Mouse (Mus musculus) embryonic facial prominence, embryonic 10.5 days (tissue): ENCODE data around the gene Gab3. TPM values are rescaled to one million over a fixed set of nuclear protein-coding genes. Genes with fewer than 3 reads are reported as not detected.

Experiments used
- DNase-seq: peaks from one replicate; pipeline ENCODE4 v3.0.0-alpha.2; 2017; ENCODE audit warnings: low spot score
- H3K27ac ChIP-seq: fragments of 300-500 bp; sonication (generic); replicated peaks from 2 replicates; pipeline ENCODE4 v1.5.1; 2016; ENCODE audit warnings: mild to moderate bottlenecking
- H3K27me3 ChIP-seq: fragments of 300-500 bp; sonication (generic); replicated peaks from 2 replicates; pipeline ENCODE4 v1.6.1; 2016; ENCODE audit warnings: low read depth, mild to moderate bottlenecking; ENCODE audit not compliant: poor library complexity, severe bottlenecking
- H3K36me3 ChIP-seq: fragments of 300-500 bp; sonication (generic); replicated peaks from 2 replicates; pipeline ENCODE4 v1.6.1; 2016; ENCODE audit warnings: mild to moderate bottlenecking, moderate library complexity
- H3K4me1 ChIP-seq: fragments of 300-500 bp; sonication (generic); 2 replicates; pipeline ENCODE4 v1.6.1; 2016
- H3K4me3 ChIP-seq: fragments of 300-500 bp; sonication (generic); 2 replicates; pipeline ENCODE4 v1.5.1; 2016; ENCODE audit warnings: mild to moderate bottlenecking, moderate library complexity
- H3K9me3 ChIP-seq: fragments of 300-500 bp; sonication (generic); 2 replicates; pipeline ENCODE4 v1.6.1; 2016; ENCODE audit warnings: mild to moderate bottlenecking
- WGBS: fragments of 180-500 bp; shearing (Covaris S2); methylation state at CpG from one replicate; pipeline ENCODE4 v1.1.7; 2016; 5-methylcytosine and 5-hydroxymethylcytosine counted together
- polyA plus RNA-seq: library from polyadenylated mRNA; unstranded; fragments of >200 nt; fragmentation: Nextera tagmentation; extraction: Ambion mirVana; gene quantifications from 2 replicates; pipeline ENCODE4 v1.2.1, GENCODE M21; 2016

Gene Gab3
- polyA plus RNA-seq = 0.74 and 0.85 TPM in 2 replicates

- Histone ChIP-seq H3K9me3 (no peaks in the 10 kb centered on the region), H3K27me3 (no peaks in the 10 kb centered on the region), H3K36me3 (no peaks in the 10 kb centered on the region), H3K4me3 (peak within 1 kb of the TSS; percentile 64), H3K4me1 (no peaks in the 10 kb centered on the region), H3K27ac (no peak within 1 kb of the TSS)
- DNase-seq = peak; percentile 68
- WGBS = 21% methylated on average over 12 of the region's 17 CpGs
Observed at GRCm38 (mm10) chrX:75084774-75085508, at the start of gene Gab3. Gene Gab3, minus strand, starts transcription at chrX:75085458.

GRCm38 (mm10) chrX:75130467-75131160, 45.4 kb upstream of the Gab3 start, which contains the start of gene Mpp1:
Gene Mpp1, minus strand, starts transcription at chrX:75131016.
- no peaks in the 10 kb centered on the region for H3K36me3 ChIP-seq
- DNase-seq = peak; percentile 88
- H3K27me3 ChIP-seq = no peaks in the 10 kb centered on the region
- no peaks in the 10 kb centered on the region for H3K4me1 ChIP-seq
- no peaks in the 10 kb centered on the region for H3K9me3 ChIP-seq
- H3K27ac ChIP-seq = peak within 1 kb of the TSS; percentile 78
- H3K4me3 ChIP-seq = peak within 1 kb of the TSS; percentile 62
- 19% methylated on average over 36 of the region's 36 CpGs for WGBS

- H3K4me3 ChIP-seq = no peak overlapping the region
- 75% methylated on average over 2 of the region's 2 CpGs for WGBS
- DNase-seq = no peak
- H3K9me3 ChIP-seq = no peaks in the 10 kb centered on the region
- peaks cover 9% of the 10 kb centered on the region for H3K36me3 ChIP-seq
- H3K27me3 ChIP-seq = no peaks in the 10 kb centered on the region
- no peak overlapping the region for H3K27ac ChIP-seq
- no peaks in the 10 kb centered on the region for H3K4me1 ChIP-seq
Observed at GRCm38 (mm10) chrX:75129474-75129873, 44.2 kb upstream of the Gab3 start.

GRCm38 (mm10) chrX:75128333-75128980, 43.2 kb upstream of the Gab3 start:
- H3K27me3 ChIP-seq = no peaks in the 10 kb centered on the region
- H3K27ac ChIP-seq = no peak overlapping the region
- H3K4me3 ChIP-seq = no peak overlapping the region
- H3K9me3 ChIP-seq = no peaks in the 10 kb centered on the region
- DNase-seq = no peak
- no peaks in the 10 kb centered on the region for H3K4me1 ChIP-seq
- peaks cover 9% of the 10 kb centered on the region for H3K36me3 ChIP-seq

- no peak for DNase-seq
- H3K9me3 ChIP-seq = no peaks in the 10 kb centered on the region
- no peak overlapping the region for H3K4me3 ChIP-seq
- H3K4me1 ChIP-seq = no peaks in the 10 kb centered on the region
- peaks cover 9% of the 10 kb centered on the region for H3K36me3 ChIP-seq
- no peak overlapping the region for H3K27ac ChIP-seq
- no peaks in the 10 kb centered on the region for H3K27me3 ChIP-seq
Observed at GRCm38 (mm10) chrX:75126893-75127292, 41.6 kb upstream of the Gab3 start.

GRCm38 (mm10) chrX:75125606-75126005, 40.3 kb upstream of the Gab3 start:
- no peak overlapping the region for H3K4me3 ChIP-seq

GRCm38 (mm10) chrX:75115550-75115949, 30.3 kb upstream of the Gab3 start:
- H3K36me3 ChIP-seq = peaks cover 17% of the 10 kb centered on the region
- no peak for DNase-seq
- H3K27me3 ChIP-seq = no peaks in the 10 kb centered on the region
- H3K27ac ChIP-seq = no peak overlapping the region
- H3K4me1 ChIP-seq = no peaks in the 10 kb centered on the region
- no peaks in the 10 kb centered on the region for H3K9me3 ChIP-seq
- no peak overlapping the region for H3K4me3 ChIP-seq

More at GRCm38 (mm10) chrX:75125606-75126005, 40.3 kb upstream of the Gab3 start:
- Histone ChIP-seq H3K27me3 (no peaks in the 10 kb centered on the region), H3K27ac (no peak overlapping the region), H3K4me1 (no peaks in the 10 kb centered on the region), H3K9me3 (no peaks in the 10 kb centered on the region), H3K36me3 (peaks cover 9% of the 10 kb centered on the region)
- DNase-seq = no peak
- WGBS = 89% methylated on average over 3 of the region's 3 CpGs

- H3K27ac ChIP-seq = no peak overlapping the region
- 92% methylated on average over 6 of the region's 6 CpGs for WGBS
- H3K4me3 ChIP-seq = no peak overlapping the region
- H3K27me3 ChIP-seq = no peaks in the 10 kb centered on the region
- no peak for DNase-seq
- H3K9me3 ChIP-seq = no peaks in the 10 kb centered on the region
- H3K4me1 ChIP-seq = no peaks in the 10 kb centered on the region
- peaks cover 89% of the 10 kb centered on the region for H3K36me3 ChIP-seq
Observed at GRCm38 (mm10) chrX:75102293-75102692, 17.0 kb upstream of the Gab3 start.

GRCm38 (mm10) chrX:75098799-75099198, 13.5 kb upstream of the Gab3 start:
- H3K4me1 ChIP-seq = no peaks in the 10 kb centered on the region
- WGBS = 92% methylated on average over 8 of the region's 8 CpGs
- no peak overlapping the region for H3K4me3 ChIP-seq
- H3K27ac ChIP-seq = no peak overlapping the region
- no peak for DNase-seq
- no peaks in the 10 kb centered on the region for H3K27me3 ChIP-seq
- H3K36me3 ChIP-seq = peaks cover 55% of the 10 kb centered on the region
- H3K9me3 ChIP-seq = no peaks in the 10 kb centered on the region

GRCm38 (mm10) chrX:75096163-75096770, 11.0 kb upstream of the Gab3 start:
- H3K4me1 ChIP-seq = no peaks in the 10 kb centered on the region
- H3K36me3 ChIP-seq = peaks cover 30% of the 10 kb centered on the region
- H3K27me3 ChIP-seq = no peaks in the 10 kb centered on the region
- no peaks in the 10 kb centered on the region for H3K9me3 ChIP-seq
- 22% methylated on average over 23 of the region's 23 CpGs for WGBS
- no peak for DNase-seq
- H3K4me3 ChIP-seq = peak overlapping the region; percentile 64
- peak overlapping the region; percentile 87 for H3K27ac ChIP-seq

- peaks cover 23% of the 10 kb centered on the region for H3K36me3 ChIP-seq
- DNase-seq = peak; percentile 91
- no peaks in the 10 kb centered on the region for H3K9me3 ChIP-seq
- H3K27me3 ChIP-seq = no peaks in the 10 kb centered on the region
- WGBS = 22% methylated on average over 29 of the region's 29 CpGs
- H3K4me3 ChIP-seq = peak within 1 kb of the TSS; percentile 64
- H3K4me1 ChIP-seq = no peaks in the 10 kb centered on the region
- peak within 1 kb of the TSS; percentile 87 for H3K27ac ChIP-seq
Observed at GRCm38 (mm10) chrX:75095369-75096162, 10.3 kb upstream of the Gab3 start, which contains the start of gene Dkc1. Gene Dkc1, plus strand, starts transcription at chrX:75095854.

- WGBS = 24% methylated on average over 1 of the region's 1 CpGs
Observed at GRCm38 (mm10) chrX:75085654-75086053, 396 bp upstream of the Gab3 start.

More at GRCm38 (mm10) chrX:75085654-75086053, 396 bp upstream of the Gab3 start:
- Histone ChIP-seq H3K4me3 (no peak overlapping the region), H3K9me3 (no peaks in the 10 kb centered on the region), H3K4me1 (no peaks in the 10 kb centered on the region), H3K36me3 (no peaks in the 10 kb centered on the region), H3K27ac (no peak overlapping the region), H3K27me3 (no peaks in the 10 kb centered on the region)
- no peak for DNase-seq
